Mouse (Mus musculus) lung, adult 2 months (tissue): ENCODE data around the gene 2010111I01Rik.

ENCODE experiments used
- CTCF ChIP-seq: fragments of 200-500 bp; IDR thresholded peaks from 2 replicates; pipeline ENCODE4 v1.5.1; 2011; ENCODE audit warnings: mild to moderate bottlenecking, low read length, control low read depth; ENCODE audit not compliant: insufficient read depth
- POLR2A ChIP-seq: fragments of 200-500 bp; IDR thresholded peaks from 2 replicates; pipeline ENCODE4 v1.6.1; 2011; ENCODE audit warnings: low read depth, mild to moderate bottlenecking, control low read depth, low read length, borderline replicate concordance; ENCODE audit errors: extremely low read depth

GRCm38 (mm10) chr13:63276389-63276788 lies 311.7 kb downstream of the 2010111I01Rik start:
- TF ChIP-seq POLR2A = no peak
- no peak for TF ChIP-seq CTCF
